Mouse (Mus musculus): ENCODE data around the gene Clptm1.

GRCm38 (mm10) chr7:19629361-19629734 is 35.5 kb downstream of the Clptm1 start, which contains the start of gene Relb:
- TF ChIP-seq CTCF (IDR thresholded peaks at IDR 0.05) (no peak), EP300 (IDR thresholded peaks at IDR 0.05) (no peak)

Measured in lung, postnatal 0 days (tissue).